Mouse (Mus musculus) intestine, embryonic 16.5 days (tissue): Measurements from ENCODE around the gene Pdcd4. TPM values are rescaled to one million over a fixed set of nuclear protein-coding genes. Genes with fewer than 3 reads are reported as not detected.
A peak's percentile ranks its signal among the peaks of the same experiment; 100 is the strongest.

ENCODE experiments used
- ATAC-seq: fragments of 200-750 bp; cut with Nextera tagmentation; 2 replicates; pipeline ENCODE4 v1.8.0; 2017; ENCODE audit warnings: moderate TSS enrichment, moderate library complexity
- H3K27ac ChIP-seq: fragments of 300-500 bp; sonication (generic); 2 replicates; pipeline ENCODE4 v1.5.1; 2014; ENCODE audit warnings: mild to moderate bottlenecking, low read length
- H3K27me3 ChIP-seq: fragments of 300-500 bp; sonication (generic); replicated peaks from 2 replicates; pipeline ENCODE4 v1.6.1; 2014; ENCODE audit warnings: low read length, control low read depth, mixed read lengths; ENCODE audit not compliant: control insufficient read depth, insufficient read depth
- H3K36me3 ChIP-seq: fragments of 300-500 bp; sonication (generic); 2 replicates; pipeline ENCODE4 v1.6.1; 2014; ENCODE audit warnings: low read length, control low read depth; ENCODE audit not compliant: control insufficient read depth, insufficient read depth
- H3K4me1 ChIP-seq: fragments of 300-500 bp; sonication (generic); 2 replicates; pipeline ENCODE4 v1.6.1; 2014; ENCODE audit warnings: low read length, control low read depth, mixed read lengths; ENCODE audit not compliant: control insufficient read depth, insufficient read depth
- H3K4me2 ChIP-seq: fragments of 300-500 bp; sonication (generic); 2 replicates; pipeline ENCODE4 v1.6.1; 2014; ENCODE audit warnings: low read depth, low read length, control low read depth
- H3K4me3 ChIP-seq: fragments of 300-500 bp; sonication (generic); 2 replicates; pipeline ENCODE4 v1.5.1; 2014; ENCODE audit warnings: mild to moderate bottlenecking, low read length
- H3K9ac ChIP-seq: fragments of 300-500 bp; sonication (generic); 2 replicates; pipeline ENCODE4 v1.6.1; 2014; ENCODE audit warnings: low read depth, low read length
- H3K9me3 ChIP-seq: fragments of 300-500 bp; sonication (generic); 2 replicates; pipeline ENCODE4 v1.6.1; 2016; ENCODE audit warnings: low read length, control low read depth; ENCODE audit not compliant: control insufficient read depth
- WGBS: fragments of 180-500 bp; shearing (Covaris S2); extraction: QIAGEN DNeasy Blood & Tissue Kit; methylation state at CpG from one replicate; pipeline ENCODE4 v1.1.7; 2014; 5-methylcytosine and 5-hydroxymethylcytosine counted together
- polyA plus RNA-seq: library from polyadenylated mRNA; unstranded; fragments of >200 nt; fragmentation: Nextera tagmentation; extraction: Ambion mirVana; gene quantifications from 2 replicates; pipeline ENCODE4 v1.2.1, GENCODE M21; 2015

Gene Pdcd4
- polyA plus RNA-seq, 1 experiment from 2014 or later: 65.7 TPM

DNA sequence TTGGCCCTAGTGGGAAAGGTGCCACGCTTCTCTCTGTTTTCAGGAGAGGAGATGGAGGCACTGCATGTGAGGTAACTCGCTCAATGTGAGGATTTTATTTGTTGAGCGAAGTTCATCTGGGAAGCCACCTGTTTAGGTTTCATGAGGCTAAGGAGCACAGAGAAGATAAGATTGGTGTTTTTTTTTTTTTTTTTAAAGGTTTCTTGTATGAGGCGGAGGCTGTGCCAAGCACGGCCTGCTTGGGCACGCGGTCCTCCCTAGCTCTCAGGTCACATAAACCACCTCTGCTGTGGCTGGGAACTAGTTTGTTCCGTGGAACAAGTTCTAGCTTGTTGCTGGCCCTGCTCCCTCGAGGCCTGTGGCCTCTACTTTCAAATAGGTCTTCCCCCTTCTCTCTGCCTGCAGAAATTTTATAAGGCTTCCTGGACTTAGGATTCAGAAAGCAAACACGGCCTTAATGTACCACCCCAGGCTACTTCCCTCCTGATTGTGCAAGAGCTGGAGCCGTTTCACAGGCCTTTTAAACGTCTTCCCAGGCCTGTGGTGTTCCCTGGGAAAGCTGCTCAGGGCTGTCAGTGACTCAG is 2.6 kb downstream of the Pdcd4 start:
- H3K27me3 ChIP-seq: no peaks in the 10 kb centered on the region
- no peak overlapping the region for H3K9ac ChIP-seq
- H3K4me3 ChIP-seq: no peak overlapping the region
- H3K36me3 ChIP-seq: no peaks in the 10 kb centered on the region
- no peaks in the 10 kb centered on the region for H3K9me3 ChIP-seq
- peaks cover 43% of the 10 kb centered on the region for H3K4me1 ChIP-seq
- no peak overlapping the region for H3K4me2 ChIP-seq
- H3K27ac ChIP-seq: peak overlapping the region; percentile 95
- 57% methylated on average over 12 of the region's 12 CpGs for WGBS
- ATAC-seq: peak; percentile 61

DNA sequence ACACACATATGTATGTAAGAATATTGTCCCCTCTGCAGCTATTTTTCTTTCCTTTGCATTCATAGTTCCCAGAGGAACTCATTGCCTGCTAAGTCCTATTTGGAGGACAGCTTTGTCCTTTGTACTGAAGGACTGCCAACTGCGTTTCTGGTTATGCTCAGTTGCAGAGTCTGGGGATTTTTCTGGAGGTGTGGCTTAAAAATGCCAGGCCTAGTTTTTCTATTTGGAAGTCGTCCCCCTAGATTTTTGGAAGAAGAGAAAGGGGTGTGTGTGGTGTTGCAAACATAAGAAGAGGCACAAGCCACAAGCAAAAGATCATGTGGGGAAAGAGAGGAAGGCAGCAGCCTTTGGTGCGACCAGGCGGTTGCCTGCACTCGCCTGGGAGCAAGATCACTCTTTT is 6.0 kb downstream of the Pdcd4 start:
- 69% methylated on average over 5 of the region's 5 CpGs for WGBS
- H3K4me2 ChIP-seq: no peak overlapping the region
- no peak overlapping the region for H3K27ac ChIP-seq
- H3K9ac ChIP-seq: no peak overlapping the region
- H3K4me1 ChIP-seq: peaks cover 25% of the 10 kb centered on the region
- no peaks in the 10 kb centered on the region for H3K36me3 ChIP-seq
- no peak overlapping the region for H3K4me3 ChIP-seq
- no peaks in the 10 kb centered on the region for H3K9me3 ChIP-seq
- no peak for ATAC-seq
- no peaks in the 10 kb centered on the region for H3K27me3 ChIP-seq

- H3K27ac ChIP-seq: no peak overlapping the region
- H3K4me3 ChIP-seq: no peak overlapping the region
- WGBS: 83% methylated on average over 4 of the region's 4 CpGs
- peaks cover 21% of the 10 kb centered on the region for H3K4me1 ChIP-seq
- no peak overlapping the region for H3K9ac ChIP-seq
- no peaks in the 10 kb centered on the region for H3K36me3 ChIP-seq
- H3K9me3 ChIP-seq: no peaks in the 10 kb centered on the region
- no peak for ATAC-seq
- no peak overlapping the region for H3K4me2 ChIP-seq
- H3K27me3 ChIP-seq: no peaks in the 10 kb centered on the region
Measured at GRCm38 (mm10) chr19:53898498-53898897, 6.5 kb downstream of the Pdcd4 start.

DNA sequence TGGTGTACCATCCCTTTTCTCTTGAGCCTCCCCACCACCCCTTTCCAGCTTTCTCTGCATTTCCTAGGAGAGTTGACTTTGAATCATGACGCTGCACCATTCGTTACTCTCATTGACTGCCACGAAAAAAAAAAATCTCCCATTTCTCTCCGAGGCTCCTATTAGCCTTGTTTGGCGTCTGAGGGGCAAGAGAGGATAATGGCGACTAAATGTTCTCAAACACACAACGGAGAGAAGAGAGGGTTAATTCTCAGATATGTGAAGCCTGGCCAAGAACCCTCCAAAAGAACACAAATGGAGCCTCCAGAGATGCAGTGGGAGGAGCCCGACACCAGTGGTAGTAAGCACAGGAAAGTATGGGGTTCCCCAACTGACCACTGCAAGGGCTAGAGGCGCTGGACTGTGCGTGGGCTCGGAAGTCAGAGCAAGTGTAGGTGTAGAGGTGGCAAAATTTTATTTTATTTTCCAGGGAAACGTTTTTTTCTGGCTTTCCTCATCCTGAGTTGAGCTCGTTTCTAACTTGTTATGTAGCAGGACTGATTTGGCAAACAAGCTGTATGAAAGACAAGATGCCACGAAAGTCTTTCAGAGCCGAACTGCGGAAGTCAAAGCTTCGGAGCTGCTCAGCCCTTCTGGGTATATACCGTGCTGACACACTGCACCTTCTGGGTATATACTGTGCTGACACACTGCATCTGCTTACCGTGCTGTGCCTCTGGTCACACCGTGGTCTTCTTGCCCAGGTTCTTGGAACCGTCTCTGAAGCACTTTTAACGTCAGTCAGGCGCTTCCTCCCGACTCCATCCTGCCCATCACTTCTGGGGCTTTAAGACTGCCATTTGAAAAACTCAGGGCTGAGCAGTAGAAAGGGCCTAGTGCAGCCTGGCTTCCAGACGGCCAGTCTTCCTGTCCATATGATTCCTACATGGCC is 7.2 kb downstream of the Pdcd4 start:
- H3K4me3 ChIP-seq: no peak overlapping the region
- ATAC-seq: no peak
- peaks cover 13% of the 10 kb centered on the region for H3K4me1 ChIP-seq
- H3K4me2 ChIP-seq: no peak overlapping the region
- H3K36me3 ChIP-seq: no peaks in the 10 kb centered on the region
- H3K9me3 ChIP-seq: no peaks in the 10 kb centered on the region
- 83% methylated on average over 25 of the region's 25 CpGs for WGBS
- no peak overlapping the region for H3K27ac ChIP-seq
- H3K9ac ChIP-seq: no peak overlapping the region
- no peaks in the 10 kb centered on the region for H3K27me3 ChIP-seq

- ATAC-seq: no peak
- no peak overlapping the region for H3K4me2 ChIP-seq
- H3K36me3 ChIP-seq: no peaks in the 10 kb centered on the region
- peaks cover 13% of the 10 kb centered on the region for H3K4me1 ChIP-seq
- H3K9me3 ChIP-seq: no peaks in the 10 kb centered on the region
- no peak overlapping the region for H3K27ac ChIP-seq
- no peaks in the 10 kb centered on the region for H3K27me3 ChIP-seq
- H3K9ac ChIP-seq: no peak overlapping the region
- WGBS: 85% methylated on average over 14 of the region's 14 CpGs
- no peak overlapping the region for H3K4me3 ChIP-seq
Measured at GRCm38 (mm10) chr19:53899941-53900610, 8.0 kb downstream of the Pdcd4 start.

- H3K27ac ChIP-seq: peak overlapping the region; percentile 92
- 43% methylated on average over 15 of the region's 15 CpGs for WGBS
- H3K9me3 ChIP-seq: no peaks in the 10 kb centered on the region
- peaks cover 16% of the 10 kb centered on the region for H3K4me1 ChIP-seq
- no peaks in the 10 kb centered on the region for H3K27me3 ChIP-seq
- peak; percentile 13 for ATAC-seq
- no peaks in the 10 kb centered on the region for H3K36me3 ChIP-seq
- H3K4me2 ChIP-seq: peak overlapping the region; percentile 75
- H3K4me3 ChIP-seq: peak overlapping the region; percentile 97
- H3K9ac ChIP-seq: peak overlapping the region; percentile 84
Measured at GRCm38 (mm10) chr19:53901931-53902738, 10.1 kb downstream of the Pdcd4 start.

GRCm38 (mm10) chr19:53902739-53903487 is 10.9 kb downstream of the Pdcd4 start:
- Histone ChIP-seq H3K27me3 (no peaks in the 10 kb centered on the region), H3K4me2 (peak overlapping the region; percentile 75), H3K9ac (peak overlapping the region; percentile 94), H3K27ac (peak overlapping the region; percentile 92), H3K4me3 (peak overlapping the region; percentile 97), H3K9me3 (no peaks in the 10 kb centered on the region), H3K36me3 (no peaks in the 10 kb centered on the region), H3K4me1 (peaks cover 14% of the 10 kb centered on the region)
- WGBS: under 1% methylated on average over 61 of the region's 61 CpGs
- peak; percentile 98 for ATAC-seq

GRCm38 (mm10) chr19:53903507-53904321 is 11.7 kb downstream of the Pdcd4 start:
- H3K27ac ChIP-seq: peak overlapping the region; percentile 85
- WGBS: 0% methylated on average over 76 of the region's 83 CpGs
- no peaks in the 10 kb centered on the region for H3K27me3 ChIP-seq
- H3K4me1 ChIP-seq: peaks cover 14% of the 10 kb centered on the region
- H3K9ac ChIP-seq: peak overlapping the region; percentile 94
- H3K4me2 ChIP-seq: peak overlapping the region; percentile 75
- peak overlapping the region; percentile 97 for H3K4me3 ChIP-seq
- ATAC-seq: peak; percentile 77
- H3K9me3 ChIP-seq: no peaks in the 10 kb centered on the region
- H3K36me3 ChIP-seq: no peaks in the 10 kb centered on the region
